Mouse (Mus musculus): ENCODE data around the gene Fam151a. TPM values are rescaled to one million over a fixed set of nuclear protein-coding genes. Genes with fewer than 3 reads are reported as not detected.
"Not testable (repeated sequence)": the region's sequence is repeated elsewhere in the genome, so short reads cannot be mapped to it uniquely, and the experiment has no call there.

Gene Fam151a
- polyA plus RNA-seq, 1 experiment from 2014 or later: not detected

DNA sequence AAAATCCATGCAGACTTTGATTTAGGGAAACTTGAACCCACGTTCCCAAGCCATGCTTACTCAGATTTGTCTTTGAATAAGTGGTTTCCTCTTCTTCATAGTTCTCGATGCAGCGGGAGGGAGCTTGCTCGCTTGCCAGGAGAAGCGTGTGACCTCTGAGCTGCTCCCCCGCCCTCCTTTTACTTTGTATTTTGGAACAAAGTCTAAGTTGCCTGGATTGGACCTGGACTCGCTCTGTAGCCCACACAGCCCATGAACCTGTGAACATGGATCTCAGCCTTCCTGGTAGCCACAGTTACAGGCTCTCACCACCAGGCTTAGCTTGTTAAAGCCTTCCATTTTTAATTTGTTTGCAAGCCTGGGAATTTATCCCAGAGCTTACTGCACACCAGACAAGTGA lies 2.9 kb upstream of the Fam151a start, which contains the start of gene Mroh7:
Gene Mroh7, minus strand, starts transcription at position 112 of the 400 bp plus-strand sequence.
- no peak for ATAC-seq (ENCODE audit: low FRiP score)
- Histone ChIP-seq H3K27me3 (no peaks in the 10 kb centered on the region), H3K36me3 (no peaks in the 10 kb centered on the region), H3K27ac (no peak within 1 kb of the TSS), H3K9me3 (replicated peaks) (no peaks in the 10 kb centered on the region), H3K4me1 (no peaks in the 10 kb centered on the region), H3K4me2 (replicated peaks) (no peak within 1 kb of the TSS), H3K9ac (no peak within 1 kb of the TSS), H3K4me3 (no peak within 1 kb of the TSS)
- WGBS: 86% methylated on average over 7 of the region's 7 CpGs

DNA sequence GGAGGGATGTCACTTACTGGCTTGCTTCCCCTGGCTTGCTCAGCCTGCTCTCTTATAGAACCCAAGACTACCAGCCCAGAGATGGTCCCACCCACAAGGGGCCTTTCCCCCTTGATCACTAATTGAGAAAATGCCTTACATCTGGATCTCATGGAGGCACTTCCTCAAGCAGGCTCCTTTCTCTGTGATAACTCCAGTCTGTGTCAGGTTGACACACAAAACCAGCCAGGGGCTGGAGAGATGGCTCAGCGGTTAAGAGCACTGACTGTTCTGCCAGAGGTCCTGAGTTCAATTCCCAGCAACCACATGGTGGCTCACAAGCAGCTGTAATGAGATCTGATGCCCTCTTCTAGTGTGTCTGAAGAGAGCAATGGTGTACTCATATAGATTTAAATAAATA lies 3.2 kb downstream of the Fam151a start:
- not testable (repeated sequence) for H3K9me3 ChIP-seq (replicated peaks); ATAC-seq (ENCODE audit: low FRiP score); H3K4me2 ChIP-seq (replicated peaks); H3K4me3 ChIP-seq; H3K4me1 ChIP-seq; H3K36me3 ChIP-seq; H3K27ac ChIP-seq; H3K27me3 ChIP-seq; H3K9ac ChIP-seq
- 77% methylated on average over 1 of the region's 1 CpGs for WGBS

DNA sequence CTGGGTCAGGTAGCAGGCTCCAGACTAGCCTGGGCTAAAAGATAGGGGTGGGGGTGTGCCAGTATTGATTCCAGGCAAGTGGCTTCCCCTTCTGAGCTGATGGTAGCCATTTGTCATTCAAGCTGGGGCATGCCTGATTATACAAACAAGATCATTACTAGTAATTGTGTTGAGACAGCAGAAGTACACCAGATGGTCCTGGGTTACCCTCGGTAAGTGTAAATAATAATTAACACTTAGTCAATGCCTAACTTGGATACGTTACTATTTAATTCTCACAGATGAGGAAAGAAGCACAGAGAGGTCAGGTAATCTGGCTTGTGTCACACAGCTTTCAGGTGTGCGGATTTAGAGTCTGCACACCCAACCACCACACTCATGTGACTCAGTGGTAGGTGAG lies 4.2 kb downstream of the Fam151a start:
- WGBS: 66% methylated on average over 3 of the region's 3 CpGs

DNA sequence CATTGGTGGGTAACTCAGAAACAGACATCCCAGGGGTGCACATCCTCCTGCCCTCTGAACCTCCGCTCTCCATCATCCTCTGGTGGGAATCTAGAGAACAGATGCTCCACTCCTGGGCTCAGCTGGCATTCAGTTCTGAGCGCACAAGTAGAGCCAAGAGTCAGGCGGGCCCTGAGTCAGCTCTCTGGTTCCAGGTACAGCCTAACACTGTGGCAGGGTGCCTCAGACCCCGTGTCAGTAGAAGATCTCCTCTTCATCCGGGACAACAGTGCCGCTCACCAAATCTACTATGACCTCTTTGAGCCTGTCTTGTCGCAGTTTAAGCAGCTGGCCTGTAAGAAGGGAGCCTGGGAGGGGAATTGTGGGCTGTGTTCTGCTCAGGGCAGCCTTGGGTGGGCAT lies 12.2 kb downstream of the Fam151a start:
- Histone ChIP-seq H3K36me3 (no peaks in the 10 kb centered on the region), H3K27ac (no peak overlapping the region), H3K27me3 (no peaks in the 10 kb centered on the region), H3K9ac (no peak overlapping the region), H3K9me3 (replicated peaks) (no peaks in the 10 kb centered on the region), H3K4me3 (no peak overlapping the region), H3K4me1 (peaks cover 28% of the 10 kb centered on the region), H3K4me2 (replicated peaks) (no peak overlapping the region)
- ATAC-seq (ENCODE audit: low FRiP score): no peak
- WGBS: 85% methylated on average over 7 of the region's 7 CpGs

More for the DNA sequence above, 4.2 kb downstream of the Fam151a start:
- Histone ChIP-seq H3K4me3 (no peak overlapping the region), H3K9me3 (replicated peaks) (no peaks in the 10 kb centered on the region), H3K4me2 (replicated peaks) (no peak overlapping the region), H3K9ac (no peak overlapping the region), H3K4me1 (no peaks in the 10 kb centered on the region), H3K36me3 (no peaks in the 10 kb centered on the region), H3K27me3 (no peaks in the 10 kb centered on the region), H3K27ac (no peak overlapping the region)
- ATAC-seq (ENCODE audit: low FRiP score): no peak

DNA sequence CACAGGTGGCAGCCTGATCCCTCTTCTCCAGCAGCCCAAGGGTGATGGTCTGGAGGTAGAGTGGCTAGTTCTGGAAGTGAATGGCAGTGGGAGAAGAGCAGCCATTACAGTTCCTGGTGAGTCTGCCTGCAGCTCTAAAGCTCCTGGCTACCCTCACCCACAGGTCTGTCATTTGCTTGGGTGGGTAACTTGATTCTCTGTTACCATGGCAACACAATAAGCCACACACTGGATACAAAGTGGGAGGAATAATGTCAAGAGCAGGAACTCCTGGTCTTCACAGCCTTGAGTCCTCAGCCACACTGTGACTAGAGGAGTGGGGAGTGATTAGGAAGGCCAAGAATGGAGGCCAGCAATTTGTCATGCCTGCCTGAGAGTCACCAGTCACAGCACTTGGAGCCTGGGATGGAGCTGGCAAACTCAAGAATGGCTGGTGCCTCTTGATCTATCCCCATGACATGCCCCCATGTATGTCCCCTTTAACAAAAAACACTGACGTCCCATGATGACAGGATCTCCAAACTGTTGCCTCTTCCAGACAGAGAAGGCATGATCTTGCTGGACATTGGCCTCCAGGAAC lies 13.4 kb downstream of the Fam151a start:
- Histone ChIP-seq H3K9me3 (replicated peaks) (no peaks in the 10 kb centered on the region), H3K4me2 (replicated peaks) (no peak overlapping the region), H3K9ac (no peak overlapping the region), H3K4me3 (no peak overlapping the region), H3K4me1 (peaks cover 28% of the 10 kb centered on the region), H3K36me3 (no peaks in the 10 kb centered on the region), H3K27me3 (no peaks in the 10 kb centered on the region), H3K27ac (no peak overlapping the region)
- ATAC-seq (ENCODE audit: low FRiP score): no peak
- WGBS: 82% methylated on average over 1 of the region's 1 CpGs

DNA sequence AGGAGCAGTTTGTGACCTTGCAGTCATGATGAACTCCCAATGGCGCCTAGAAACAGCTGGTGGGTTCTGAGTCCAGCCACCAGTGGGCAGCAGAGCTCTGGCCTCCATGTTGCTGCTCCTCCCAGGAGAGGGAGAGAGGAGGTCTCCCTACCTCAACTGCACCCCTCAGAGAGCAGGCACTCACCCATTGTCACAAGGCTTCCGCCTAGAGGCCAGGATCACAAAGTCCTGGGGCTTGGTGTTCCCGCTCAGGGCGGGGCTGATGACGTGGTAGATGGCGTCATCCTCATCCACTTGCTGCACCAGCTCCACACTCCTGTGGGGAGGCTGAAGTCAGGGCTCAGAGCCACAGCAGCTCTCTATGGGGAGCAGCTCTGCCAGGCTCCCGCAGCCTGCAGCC lies 16.0 kb downstream of the Fam151a start:
- Histone ChIP-seq H3K4me1 (peaks cover 28% of the 10 kb centered on the region), H3K27me3 (no peaks in the 10 kb centered on the region), H3K9me3 (replicated peaks) (no peaks in the 10 kb centered on the region), H3K9ac (no peak overlapping the region), H3K4me2 (replicated peaks) (peak overlapping the region; percentile 42), H3K27ac (no peak overlapping the region), H3K4me3 (peak overlapping the region; percentile 2; the same call in 1 of the 2 replicates), H3K36me3 (no peaks in the 10 kb centered on the region)
- 5% methylated on average over 7 of the region's 7 CpGs for WGBS
- peak; percentile 89 for ATAC-seq (ENCODE audit: low FRiP score)

DNA sequence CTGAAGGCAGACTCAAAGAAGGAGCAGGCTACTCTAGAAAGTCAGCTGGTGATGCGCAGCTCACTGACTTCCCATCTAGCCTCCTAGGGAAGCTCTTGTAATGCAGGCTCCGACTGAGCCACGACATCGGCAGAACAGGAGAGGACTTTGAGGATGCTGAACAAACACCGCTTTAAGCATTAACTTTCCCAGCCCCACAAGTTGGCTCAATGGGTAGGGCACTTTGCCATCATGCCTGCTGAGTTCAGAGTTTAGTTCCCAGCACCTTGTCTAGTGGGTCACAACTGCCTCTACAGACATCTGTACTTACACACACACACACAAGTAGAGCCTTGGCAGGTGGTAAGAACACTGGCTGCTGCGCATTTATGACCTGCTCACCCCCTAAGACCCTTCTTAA lies 18.0 kb downstream of the Fam151a start:
- H3K9me3 ChIP-seq (replicated peaks): no peaks in the 10 kb centered on the region
- H3K27ac ChIP-seq: no peak overlapping the region
- WGBS: 87% methylated on average over 6 of the region's 6 CpGs
- H3K4me3 ChIP-seq: no peak overlapping the region
- H3K27me3 ChIP-seq: no peaks in the 10 kb centered on the region
- H3K9ac ChIP-seq: no peak overlapping the region
- ATAC-seq (ENCODE audit: low FRiP score): no peak
- no peak overlapping the region for H3K4me2 ChIP-seq (replicated peaks)
- H3K36me3 ChIP-seq: no peaks in the 10 kb centered on the region
- H3K4me1 ChIP-seq: peaks cover 24% of the 10 kb centered on the region

DNA sequence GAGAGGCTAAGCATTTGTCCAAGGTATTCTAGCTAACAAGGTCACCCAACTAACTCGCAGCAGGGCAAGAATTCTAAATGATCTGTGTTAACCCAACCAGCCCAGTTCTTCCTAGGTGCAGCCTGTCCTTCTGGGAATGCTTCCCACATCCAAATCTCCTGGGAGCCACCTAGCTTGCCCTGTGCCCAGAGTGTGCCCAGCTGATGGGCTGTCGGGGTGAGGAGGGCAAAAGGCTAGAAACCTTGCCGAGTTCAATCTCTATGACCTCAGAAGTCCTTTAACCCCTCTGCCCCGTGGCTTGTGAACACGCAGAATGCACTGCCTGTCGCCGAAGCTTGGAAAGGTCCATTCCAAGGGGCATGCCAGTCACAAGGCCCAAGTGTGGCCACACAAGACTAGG lies 30.5 kb downstream of the Fam151a start:
- 57% methylated on average over 7 of the region's 7 CpGs for WGBS
- no peak for ATAC-seq (ENCODE audit: low FRiP score)
- Histone ChIP-seq H3K36me3 (no peaks in the 10 kb centered on the region), H3K9ac (no peak overlapping the region), H3K27me3 (no peaks in the 10 kb centered on the region), H3K4me2 (replicated peaks) (no peak overlapping the region), H3K4me1 (peaks cover 7% of the 10 kb centered on the region), H3K9me3 (replicated peaks) (no peaks in the 10 kb centered on the region), H3K27ac (no peak overlapping the region), H3K4me3 (no peak overlapping the region)

DNA sequence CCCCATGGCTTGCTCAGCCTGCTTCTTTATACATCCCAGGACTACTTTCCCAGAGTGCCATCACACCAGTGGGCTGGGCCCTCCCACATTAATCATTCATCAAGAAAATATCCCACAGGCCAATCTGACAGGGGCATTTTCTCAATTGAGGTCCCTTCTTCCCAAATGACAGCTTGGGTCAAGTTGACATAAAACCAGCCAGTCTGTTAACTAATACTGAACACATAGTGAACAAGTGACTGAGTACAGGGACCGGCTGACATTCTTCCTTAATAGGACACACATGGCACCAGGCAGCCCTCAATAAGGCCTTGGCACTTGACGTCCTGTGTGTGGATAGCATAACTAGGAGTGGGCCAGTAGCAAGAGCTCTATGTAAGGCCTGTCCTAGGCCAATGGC lies 35.6 kb downstream of the Fam151a start:
- H3K27ac ChIP-seq: no peak overlapping the region
- no peaks in the 10 kb centered on the region for H3K36me3 ChIP-seq
- ATAC-seq (ENCODE audit: low FRiP score): no peak
- 63% methylated on average over 2 of the region's 2 CpGs for WGBS
- no peaks in the 10 kb centered on the region for H3K9me3 ChIP-seq (replicated peaks)
- no peaks in the 10 kb centered on the region for H3K4me1 ChIP-seq
- H3K4me2 ChIP-seq (replicated peaks): no peak overlapping the region
- H3K9ac ChIP-seq: no peak overlapping the region
- no peaks in the 10 kb centered on the region for H3K27me3 ChIP-seq
- no peak overlapping the region for H3K4me3 ChIP-seq

DNA sequence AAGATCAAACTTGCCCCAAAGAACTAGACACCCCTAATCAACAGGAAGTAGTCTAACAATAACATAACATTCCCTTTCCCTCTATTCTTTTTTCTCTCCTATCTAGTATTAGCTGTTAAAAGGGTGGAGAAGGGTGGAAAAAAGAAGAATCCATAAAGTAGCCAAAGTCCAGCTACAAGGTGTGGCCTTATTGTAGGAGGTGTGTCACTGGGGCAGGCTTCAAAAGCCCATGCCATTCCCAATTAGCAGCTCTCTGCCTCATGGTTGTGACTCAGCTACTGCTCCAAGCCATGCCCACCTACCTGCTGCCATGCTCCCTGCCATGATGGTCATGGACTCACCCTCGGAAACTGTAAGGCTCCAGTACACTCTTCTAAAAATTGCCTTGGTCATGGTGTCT lies 38.9 kb downstream of the Fam151a start:
- ATAC-seq (ENCODE audit: low FRiP score): no peak
- Histone ChIP-seq H3K4me3 (no peak overlapping the region), H3K4me1 (peaks cover 14% of the 10 kb centered on the region), H3K27ac (no peak overlapping the region), H3K36me3 (no peaks in the 10 kb centered on the region), H3K9ac (no peak overlapping the region), H3K27me3 (no peaks in the 10 kb centered on the region), H3K9me3 (replicated peaks) (no peaks in the 10 kb centered on the region), H3K4me2 (replicated peaks) (no peak overlapping the region)
- WGBS: 100% methylated on average over 1 of the region's 1 CpGs

DNA sequence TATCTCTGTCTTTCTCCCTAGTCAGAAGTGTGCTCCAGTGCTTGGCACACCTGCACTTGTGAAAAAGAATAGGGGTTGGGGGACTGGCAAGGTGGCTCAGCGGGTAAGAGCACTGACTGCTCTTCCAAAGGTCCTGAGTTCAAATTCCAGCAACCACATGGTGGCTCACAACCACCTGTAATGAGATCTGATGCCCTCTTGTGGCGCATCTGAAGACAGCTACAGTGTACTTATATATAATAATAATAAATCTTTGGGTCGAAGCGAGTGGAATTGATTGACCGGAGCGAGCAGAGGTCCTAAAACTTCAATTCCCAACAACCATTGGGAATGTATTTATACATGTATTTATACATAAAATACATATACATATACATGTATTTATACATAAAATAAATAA lies 42.1 kb downstream of the Fam151a start:
- 86% methylated on average over 6 of the region's 6 CpGs for WGBS
- ATAC-seq (ENCODE audit: low FRiP score): not testable (repeated sequence)

DNA sequence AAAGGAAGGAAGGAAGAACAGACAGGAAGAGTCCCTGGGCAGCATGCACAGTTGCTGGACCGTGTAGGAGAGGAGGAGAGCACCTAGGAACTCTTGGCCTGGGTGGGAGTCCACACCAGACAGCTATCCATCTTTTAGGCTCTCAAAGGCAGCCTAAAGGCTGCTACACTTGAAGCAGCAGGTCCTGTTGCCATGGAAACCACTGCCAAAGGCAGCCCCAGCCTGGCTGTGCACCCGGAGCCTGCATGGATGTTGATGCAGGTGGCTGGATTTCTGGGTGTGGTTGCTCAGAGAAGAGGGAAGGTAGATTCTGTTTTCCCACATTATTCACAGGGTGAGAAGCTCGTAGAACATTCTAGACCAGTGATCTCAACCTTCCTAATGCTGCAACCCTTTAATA lies 43.3 kb downstream of the Fam151a start:
- 24% methylated on average over 3 of the region's 3 CpGs for WGBS
- Histone ChIP-seq H3K4me1 (peaks cover 51% of the 10 kb centered on the region), H3K27ac (no peak overlapping the region), H3K27me3 (no peaks in the 10 kb centered on the region), H3K36me3 (no peaks in the 10 kb centered on the region), H3K4me3 (no peak overlapping the region), H3K9ac (no peak overlapping the region), H3K9me3 (replicated peaks) (no peaks in the 10 kb centered on the region), H3K4me2 (replicated peaks) (no peak overlapping the region)
- ATAC-seq (ENCODE audit: low FRiP score): 0 out of 2 replicates have a peak, but pooled peaks have one; percentile 33

More for the DNA sequence above, 42.1 kb downstream of the Fam151a start:
- H3K9ac ChIP-seq; H3K4me2 ChIP-seq (replicated peaks); H3K36me3 ChIP-seq; H3K27ac ChIP-seq; H3K27me3 ChIP-seq; H3K9me3 ChIP-seq (replicated peaks); H3K4me3 ChIP-seq: not testable (repeated sequence)
- peaks cover 45% of the 10 kb centered on the region for H3K4me1 ChIP-seq

DNA sequence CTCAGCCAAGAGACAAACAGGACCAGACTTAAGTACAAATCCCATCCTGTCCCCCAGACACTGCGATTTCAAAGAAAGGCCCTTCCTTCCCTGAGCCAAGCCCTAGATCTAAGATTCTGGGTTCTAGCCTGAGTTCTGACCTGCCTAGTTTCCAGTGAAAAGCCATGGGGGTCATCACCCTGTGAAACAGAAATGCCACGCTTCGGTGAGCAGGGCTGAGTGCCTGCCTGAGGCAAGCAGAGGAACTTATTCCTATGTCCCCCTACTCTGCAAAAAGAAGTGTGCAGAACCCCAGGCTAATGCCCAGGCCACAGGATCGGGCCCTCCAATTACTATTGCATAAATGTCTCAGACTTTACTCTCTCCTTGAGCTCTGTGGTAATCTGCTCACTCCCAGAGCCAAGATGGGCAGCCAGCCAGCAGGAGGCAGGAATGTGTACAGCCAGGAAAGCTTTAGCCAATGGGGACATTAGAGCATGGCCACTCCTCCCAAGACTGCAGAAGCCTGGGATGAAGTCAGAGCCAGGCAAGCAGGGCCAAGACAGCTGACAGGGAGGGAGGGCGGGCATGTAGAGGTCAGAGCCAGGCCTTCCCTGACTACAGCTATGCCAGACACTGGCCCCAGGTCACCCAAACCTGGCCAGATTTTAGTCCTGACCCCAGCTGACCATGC lies 44.6 kb downstream of the Fam151a start:
- Histone ChIP-seq H3K4me3 (no peak overlapping the region), H3K9ac (no peak overlapping the region), H3K36me3 (no peaks in the 10 kb centered on the region), H3K9me3 (replicated peaks) (no peaks in the 10 kb centered on the region), H3K4me2 (replicated peaks) (no peak overlapping the region), H3K27me3 (no peaks in the 10 kb centered on the region), H3K27ac (peak overlapping the region; percentile 68), H3K4me1 (peaks cover 59% of the 10 kb centered on the region)
- WGBS: 47% methylated on average over 4 of the region's 5 CpGs
- ATAC-seq (ENCODE audit: low FRiP score): peak; percentile 63
